Mouse (Mus musculus) thymus, postnatal 25 days (tissue): ENCODE measurements at regions not wholly inside any gene's neighbourhood (a gene's known extent, or its start where the extent isn't known, plus 50 kb on each side); places are given as distances from the start of the nearest gene placed in this dataset.

ENCODE experiments used
- DNase-seq: peaks from one replicate; pipeline ENCODE4 v3.0.0; 2022

- DNase-seq: no peak
Measured at GRCm38 (mm10) chr1:118741286-118741685, 113.5 kb downstream of the Tfcp2l1 start.

- DNase-seq: no peak
Measured at GRCm38 (mm10) chr1:118748196-118748595, 120.5 kb downstream of the Tfcp2l1 start.

GRCm38 (mm10) chr1:118752869-118753268 is 125.1 kb downstream of the Tfcp2l1 start:
- DNase-seq: no peak

GRCm38 (mm10) chr1:118756171-118756865 is 128.6 kb downstream of the Tfcp2l1 start:
- DNase-seq: no peak

GRCm38 (mm10) chr1:118757340-118758030 is 129.7 kb downstream of the Tfcp2l1 start:
- DNase-seq: no peak

- DNase-seq: no peak
Measured at GRCm38 (mm10) chr1:118758031-118758400, 130.3 kb downstream of the Tfcp2l1 start.

GRCm38 (mm10) chr1:118759141-118759932 is 131.6 kb downstream of the Tfcp2l1 start:
- peak; percentile 61 for DNase-seq

GRCm38 (mm10) chr1:118765525-118765924 is 137.8 kb downstream of the Tfcp2l1 start:
- no peak for DNase-seq

- no peak for DNase-seq
Measured at GRCm38 (mm10) chr1:118768831-118769230, 141.1 kb downstream of the Tfcp2l1 start.

GRCm38 (mm10) chr1:118772261-118772660 is 144.5 kb downstream of the Tfcp2l1 start:
- DNase-seq: peak; percentile 50

GRCm38 (mm10) chr1:118776594-118777441 is 149.1 kb downstream of the Tfcp2l1 start:
- no peak for DNase-seq
